Mouse (Mus musculus) embryonic facial prominence, embryonic 11.5 days (tissue): ENCODE measurements at regions not wholly inside any gene's neighbourhood (a gene's known extent, or its start where the extent isn't known, plus 50 kb on each side); places are given as distances from the start of the nearest gene placed in this dataset.

Experiments
- ATAC-seq: fragments of 200-750 bp; cut with Nextera tagmentation; replicated peaks from 2 replicates; pipeline ENCODE4 v1.8.0; 2017; ENCODE audit warnings: low read depth; ENCODE audit not compliant: insufficient number of reproducible peaks, low FRiP score, low TSS enrichment
- DNase-seq: peaks from one replicate; pipeline ENCODE4 v3.0.0-alpha.2; 2015; ENCODE audit warnings: low spot score
- H3K27ac ChIP-seq: fragments of 300-500 bp; sonication (generic); replicated peaks from 2 replicates; pipeline ENCODE4 v1.5.1; 2014; ENCODE audit warnings: mild to moderate bottlenecking, low read depth, low read length, control low read depth
- H3K27me3 ChIP-seq: fragments of 300-500 bp; sonication (generic); 2 replicates; pipeline ENCODE4 v1.6.1; 2014; ENCODE audit warnings: mild to moderate bottlenecking, low read length, moderate library complexity, mixed read lengths; ENCODE audit not compliant: control insufficient read depth, insufficient read depth
- H3K36me3 ChIP-seq: fragments of 300-500 bp; sonication (generic); replicated peaks from 2 replicates; pipeline ENCODE4 v1.6.1; 2014; ENCODE audit warnings: low read depth, mild to moderate bottlenecking, low read length, moderate library complexity, mixed read lengths; ENCODE audit not compliant: control insufficient read depth, insufficient read depth
- H3K4me1 ChIP-seq: fragments of 300-500 bp; sonication (generic); 2 replicates; pipeline ENCODE4 v1.6.1; 2014; ENCODE audit warnings: low read length, mixed read lengths; ENCODE audit not compliant: control insufficient read depth, insufficient read depth
- H3K4me2 ChIP-seq: fragments of 300-500 bp; sonication (generic); 2 replicates; pipeline ENCODE4 v1.6.1; 2014; ENCODE audit warnings: low read depth, mild to moderate bottlenecking, control low read depth, low read length, moderate library complexity
- H3K4me3 ChIP-seq: fragments of 300-500 bp; sonication (generic); 2 replicates; pipeline ENCODE4 v1.5.1; 2014; ENCODE audit warnings: low read depth, low read length, control low read depth
- H3K9ac ChIP-seq: fragments of 300-500 bp; sonication (generic); replicated peaks from 2 replicates; pipeline ENCODE4 v1.6.1; 2014; ENCODE audit warnings: mild to moderate bottlenecking, control low read depth, low read length
- H3K9me3 ChIP-seq: fragments of 300-500 bp; sonication (generic); replicated peaks from 2 replicates; pipeline ENCODE4 v1.6.1; 2016; ENCODE audit warnings: mild to moderate bottlenecking, low read length, inconsistent platforms, mixed read lengths; ENCODE audit not compliant: control insufficient read depth
- WGBS: fragments of 180-500 bp; shearing (Covaris S2); extraction: QIAGEN DNeasy Blood & Tissue Kit; methylation state at CpG from one replicate; pipeline ENCODE4 v1.1.7; 2014; 5-methylcytosine and 5-hydroxymethylcytosine counted together

DNA sequence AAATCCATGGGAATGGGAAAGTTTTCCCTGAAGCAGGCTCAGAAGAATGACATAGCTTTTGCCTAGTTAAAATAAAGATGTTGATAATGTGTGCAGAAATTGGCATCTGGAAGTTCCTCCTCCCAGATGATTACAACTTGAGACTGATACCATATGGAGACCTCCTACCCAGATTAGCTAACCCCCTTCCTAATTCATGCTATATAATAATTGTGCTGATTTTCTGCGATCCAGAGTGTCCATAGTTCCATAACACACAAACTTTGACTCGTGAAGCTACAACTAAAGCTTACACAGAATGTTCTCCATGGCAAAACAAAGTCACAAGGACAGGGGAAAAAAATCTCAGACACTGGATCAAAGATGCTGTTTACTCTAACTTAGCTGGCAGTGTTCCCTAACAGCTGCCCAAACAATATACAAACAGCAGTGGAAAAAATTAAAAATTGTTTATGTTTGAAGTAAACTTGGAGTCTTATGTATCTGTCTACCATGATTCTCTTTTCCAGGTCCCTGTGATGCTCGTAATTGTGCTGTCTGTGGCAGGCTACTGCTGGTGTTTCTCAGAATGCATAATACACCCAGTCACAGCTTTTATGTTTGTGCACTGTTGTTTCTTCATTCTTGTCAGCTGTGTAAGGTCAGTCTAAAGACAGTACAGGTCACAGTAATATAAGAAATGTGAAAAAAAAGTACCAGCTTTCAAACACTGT is 1978.8 kb upstream of the A830018L16Rik start:
- Histone ChIP-seq H3K27me3 (no peaks in the 10 kb centered on the region), H3K27ac (no peak overlapping the region), H3K36me3 (no peaks in the 10 kb centered on the region), H3K4me1 (no peaks in the 10 kb centered on the region), H3K9me3 (no peaks in the 10 kb centered on the region), H3K4me2 (no peak overlapping the region), H3K9ac (no peak overlapping the region), H3K4me3 (no peak overlapping the region)
- 84% methylated on average over 3 of the region's 3 CpGs for WGBS
- DNase-seq = no peak
- ATAC-seq = no peak

- ATAC-seq (no peak), DNase-seq (no peak)
- Histone ChIP-seq H3K9ac (no peak overlapping the region), H3K9me3 (no peaks in the 10 kb centered on the region), H3K36me3 (no peaks in the 10 kb centered on the region), H3K27me3 (no peaks in the 10 kb centered on the region), H3K4me3 (no peak overlapping the region), H3K4me2 (no peak overlapping the region), H3K27ac (no peak overlapping the region), H3K4me1 (no peaks in the 10 kb centered on the region)
Measured at GRCm38 (mm10) chr1:9442937-9443336, 1971.0 kb upstream of the A830018L16Rik start.

DNA sequence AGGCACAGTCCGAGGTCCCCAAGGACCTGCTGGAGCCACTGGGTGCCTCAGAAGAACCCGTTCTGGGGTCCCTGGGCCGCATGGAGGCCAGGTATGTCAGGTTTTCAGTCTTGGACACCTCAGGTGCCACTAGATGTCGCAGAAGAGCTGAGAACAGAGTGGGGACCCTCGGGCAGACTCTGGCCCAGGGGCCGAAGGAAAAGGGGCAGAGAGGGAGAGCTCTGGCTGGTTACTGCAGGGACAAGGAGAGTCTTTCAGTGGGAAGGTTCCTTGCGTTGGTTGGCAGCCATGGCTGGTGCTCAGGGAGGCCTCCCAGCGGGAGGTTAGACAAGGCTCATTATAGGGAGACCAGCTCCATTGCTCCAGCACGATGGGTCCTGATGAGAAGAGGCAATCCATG is 1944.4 kb upstream of the A830018L16Rik start:
- H3K36me3 ChIP-seq = no peaks in the 10 kb centered on the region
- H3K4me1 ChIP-seq = no peaks in the 10 kb centered on the region
- no peak overlapping the region for H3K27ac ChIP-seq
- no peaks in the 10 kb centered on the region for H3K9me3 ChIP-seq
- H3K9ac ChIP-seq = no peak overlapping the region
- no peak overlapping the region for H3K4me3 ChIP-seq
- ATAC-seq = no peak; the same call in 1 of the 2 replicates
- peak; percentile 25 for DNase-seq
- no peaks in the 10 kb centered on the region for H3K27me3 ChIP-seq
- no peak overlapping the region for H3K4me2 ChIP-seq
- WGBS = 35% methylated on average over 9 of the region's 9 CpGs

GRCm38 (mm10) chr1:9470003-9470402 is 1943.9 kb upstream of the A830018L16Rik start:
- 74% methylated on average over 6 of the region's 6 CpGs for WGBS
- H3K9me3 ChIP-seq = no peaks in the 10 kb centered on the region
- H3K36me3 ChIP-seq = no peaks in the 10 kb centered on the region
- no peak overlapping the region for H3K27ac ChIP-seq
- peak; percentile 5 for DNase-seq
- H3K27me3 ChIP-seq = no peaks in the 10 kb centered on the region
- no peaks in the 10 kb centered on the region for H3K4me1 ChIP-seq
- no peak overlapping the region for H3K9ac ChIP-seq
- no peak overlapping the region for H3K4me2 ChIP-seq
- no peak overlapping the region for H3K4me3 ChIP-seq
- ATAC-seq = peak; percentile 44; the same call in 1 of the 2 replicates
